Mouse (Mus musculus): ENCODE results near the gene Zfp648.

Zfp648 gene

DNA sequence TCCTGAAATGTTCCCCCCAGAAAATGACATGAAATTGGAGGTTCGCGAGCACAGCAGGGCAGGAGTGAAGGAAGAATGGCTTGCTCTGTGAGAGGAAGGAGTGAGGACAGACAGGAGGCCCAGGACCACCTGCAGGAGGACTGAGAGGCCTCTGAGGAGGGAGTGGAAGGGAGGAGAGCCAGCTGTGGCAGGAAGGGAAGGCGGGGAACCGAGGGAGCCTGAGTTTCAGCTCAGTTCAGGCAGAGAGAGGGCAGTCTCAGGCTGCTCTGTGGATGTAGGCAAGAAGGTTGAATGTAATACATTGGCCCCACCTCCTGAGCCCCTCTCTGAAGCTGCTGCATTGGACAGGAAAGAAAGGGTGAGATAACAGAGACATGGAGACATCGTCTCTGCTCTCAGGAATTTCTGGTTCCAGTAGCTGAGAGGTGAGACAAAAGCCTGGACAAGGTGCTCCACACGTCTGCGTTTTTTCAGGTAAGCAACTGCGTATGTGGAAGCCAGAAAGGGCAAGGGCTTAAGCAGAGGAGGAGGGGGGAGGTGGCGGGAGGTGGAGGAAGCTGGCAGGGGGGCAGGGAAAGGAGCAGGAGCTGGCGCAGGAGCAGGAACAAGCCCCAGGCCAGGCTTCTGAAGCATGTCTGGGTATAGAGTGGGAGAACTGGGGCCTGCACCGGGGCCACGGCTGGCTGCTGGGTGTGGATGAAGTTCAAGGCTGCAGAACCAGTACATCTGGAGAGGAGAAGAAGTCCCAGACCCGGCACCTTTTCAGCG, at the start of gene Zfp648:
Gene Zfp648 (plus strand): TSS at position 233 of the 768 bp plus-strand sequence.
- DNase-seq (ENCODE audit: low spot score in 2 of 2), result no peak

DNA sequence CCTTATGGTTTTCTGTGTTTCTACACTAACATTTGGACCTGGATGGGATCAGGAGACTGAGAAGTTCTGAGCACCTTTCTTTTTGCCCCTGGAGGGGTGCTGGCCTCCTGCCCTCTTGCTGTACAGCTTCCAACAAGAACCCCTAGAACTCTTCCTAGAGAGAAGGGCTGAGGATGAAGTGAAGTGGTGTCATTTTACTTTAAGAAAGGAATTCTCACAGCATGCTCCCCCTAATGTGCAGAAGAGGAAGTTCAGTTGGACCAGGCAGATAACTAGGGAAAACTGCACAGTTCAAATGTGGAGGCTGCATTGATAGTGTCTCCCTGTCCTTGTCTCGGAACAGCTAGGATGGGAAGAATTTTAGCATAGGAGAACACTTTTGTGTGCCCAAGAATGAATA, 48.4 kb upstream of the Zfp648 start:
- no peak for DNase-seq (ENCODE audit: low spot score in 2 of 2)

GRCm38 (mm10) chr1:154153800-154154199, 47.2 kb upstream of the Zfp648 start:
- no peak for DNase-seq (ENCODE audit: low spot score in 2 of 2)

DNA sequence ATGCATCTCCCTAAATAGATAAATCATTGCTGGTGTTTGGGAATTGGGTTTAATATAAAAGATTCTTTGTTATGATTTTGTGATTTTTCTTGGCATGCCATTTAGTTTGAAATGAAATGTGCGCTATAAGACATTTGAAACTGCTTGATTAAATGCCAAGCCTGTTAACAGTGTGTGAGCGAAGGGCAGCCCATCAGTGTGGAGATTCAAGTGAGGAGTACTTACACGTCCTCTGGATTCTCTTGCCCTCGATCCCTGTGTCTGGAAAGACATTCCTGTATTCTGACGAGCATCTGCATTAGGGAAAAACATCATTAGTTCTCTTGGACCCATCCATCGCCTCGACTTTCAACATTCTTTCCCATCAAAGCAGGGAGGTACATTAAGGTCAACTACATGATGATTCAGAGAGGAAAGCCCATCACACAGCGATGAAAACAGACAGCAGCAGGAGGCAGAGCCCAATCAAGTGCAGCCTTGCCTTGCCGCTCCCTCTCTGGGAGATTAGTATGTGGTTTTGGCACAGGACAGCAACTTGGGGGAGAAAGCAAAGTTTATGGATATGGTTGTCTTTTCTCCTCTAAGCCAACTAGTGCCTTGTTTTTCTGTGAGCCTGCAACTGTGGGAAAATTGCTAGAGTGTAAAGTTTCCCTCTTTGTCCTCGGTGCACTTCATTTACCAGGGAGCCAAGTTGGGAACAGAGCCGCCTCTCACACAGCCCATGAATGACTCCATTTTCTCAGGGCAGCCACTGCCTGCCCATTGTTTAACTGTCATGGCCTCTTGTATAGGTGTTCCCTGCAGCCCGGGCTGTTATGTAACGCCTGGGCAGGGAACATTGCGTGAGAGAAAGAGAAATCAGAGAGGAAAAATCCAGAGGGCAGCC, 44.6 kb upstream of the Zfp648 start:
- no peak for DNase-seq (ENCODE audit: low spot score in 2 of 2)

DNA sequence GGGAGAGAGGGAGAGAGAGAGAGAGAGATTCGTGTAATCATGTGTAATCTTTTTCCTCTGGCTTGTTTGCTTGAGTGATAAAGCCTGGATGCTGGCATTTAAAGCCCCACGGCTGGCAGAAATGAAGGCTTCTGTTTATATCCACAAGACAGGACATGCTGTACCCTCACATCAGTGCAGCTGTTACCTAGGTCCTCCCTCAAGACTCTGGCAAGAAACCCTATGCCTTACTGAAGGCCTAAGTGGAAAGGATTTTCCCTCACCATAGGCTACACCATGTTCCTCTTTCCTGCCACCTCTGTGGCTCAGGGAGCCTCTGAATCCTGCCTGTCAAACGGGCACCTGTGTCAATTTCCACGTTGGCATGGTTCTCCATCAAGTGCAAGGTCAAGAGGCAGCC, 43.9 kb upstream of the Zfp648 start:
- no peak for DNase-seq (ENCODE audit: low spot score in 2 of 2)

DNA sequence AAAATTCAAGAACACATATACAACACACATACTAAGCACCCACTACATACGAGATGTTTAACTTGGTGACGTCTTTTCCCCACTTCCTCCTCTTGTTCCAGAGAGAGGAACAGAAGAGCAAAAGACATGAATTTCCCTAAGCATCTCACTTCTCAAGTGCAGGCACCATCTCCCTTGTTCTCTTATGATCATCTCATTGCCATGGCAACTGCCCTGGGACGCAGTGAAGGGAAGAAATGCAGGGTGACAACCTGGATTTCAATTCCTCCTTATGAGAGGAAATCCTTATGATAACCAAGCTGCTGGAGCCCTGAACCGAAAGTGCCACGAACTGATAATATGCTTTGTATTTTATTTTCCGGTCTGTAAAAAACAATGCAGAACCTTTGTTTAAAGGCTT, 33.3 kb upstream of the Zfp648 start:
- no peak for DNase-seq (ENCODE audit: low spot score in 2 of 2)

GRCm38 (mm10) chr1:154175334-154175733, 25.7 kb upstream of the Zfp648 start:
- no peak for DNase-seq (ENCODE audit: low spot score in 2 of 2)

DNA sequence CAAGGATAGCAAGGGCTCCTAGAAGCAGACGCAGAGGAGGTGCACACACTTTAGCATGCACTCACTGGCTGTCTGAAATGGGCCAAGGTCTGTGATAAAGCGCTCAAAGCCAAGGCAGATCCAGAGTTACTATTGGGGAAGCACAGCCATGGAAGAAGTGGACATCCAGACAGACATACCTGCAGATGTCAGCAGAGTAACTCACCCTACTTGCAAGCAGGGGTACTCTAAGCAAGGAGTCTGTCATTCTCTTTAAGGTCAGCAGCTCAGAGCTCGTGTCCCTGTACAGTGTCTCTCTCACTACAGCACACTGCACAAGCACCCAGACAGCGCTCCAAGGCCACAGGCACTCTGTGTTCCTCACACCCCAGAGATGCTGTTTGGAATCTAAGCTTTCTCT, 23.2 kb upstream of the Zfp648 start:
- DNase-seq (ENCODE audit: low spot score in 2 of 2), result no peak

- no peak for DNase-seq (ENCODE audit: low spot score in 2 of 2)
Observed at GRCm38 (mm10) chr1:154178541-154179155, 22.3 kb upstream of the Zfp648 start.

DNA sequence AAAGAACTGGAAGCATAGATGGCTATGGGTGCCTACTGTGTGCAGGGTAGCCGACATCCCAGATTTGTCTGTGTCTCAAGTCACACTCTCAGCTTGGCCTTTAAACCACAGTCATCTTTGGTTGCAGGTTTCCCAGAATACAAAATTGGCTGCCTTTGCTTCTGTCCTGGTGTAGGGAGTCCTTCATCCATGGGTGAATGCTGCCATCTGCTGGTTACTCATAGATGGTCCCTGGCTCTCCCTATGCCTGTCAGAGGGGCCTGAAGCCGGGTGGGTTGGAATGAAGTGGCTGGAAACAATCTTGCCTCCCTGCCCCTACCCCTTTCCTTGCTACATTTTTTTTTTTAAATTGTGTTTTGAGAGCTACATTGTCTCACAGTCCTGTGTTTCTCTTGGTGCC, 20.0 kb upstream of the Zfp648 start:
- peak; percentile 51 to 55 for DNase-seq (ENCODE audit: low spot score in 2 of 2)

- no peak for DNase-seq (ENCODE audit: low spot score in 2 of 2)
Observed at GRCm38 (mm10) chr1:154182396-154183076, 18.5 kb upstream of the Zfp648 start.

- no peak for DNase-seq (ENCODE audit: low spot score in 2 of 2)
Observed at GRCm38 (mm10) chr1:154183077-154183751, 17.8 kb upstream of the Zfp648 start.

DNA sequence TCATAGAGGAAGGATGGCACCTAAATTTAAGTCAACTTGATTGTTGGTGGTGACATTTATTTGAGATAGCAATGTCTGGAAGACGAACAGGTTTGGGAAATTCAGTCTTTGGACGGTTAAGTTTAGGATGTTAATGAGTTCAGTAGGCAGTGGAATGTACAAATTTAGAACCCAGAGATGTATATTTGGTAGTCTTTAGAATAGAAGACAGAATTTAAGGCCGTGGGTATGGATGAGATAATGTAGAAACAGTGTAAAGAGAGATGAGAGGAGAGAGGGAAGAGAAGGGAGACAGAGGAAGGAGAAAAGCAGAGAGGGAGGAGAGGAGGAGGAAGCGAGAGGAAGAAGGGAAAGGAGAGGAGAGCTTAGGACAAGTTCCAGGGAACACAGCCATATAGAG, 12.8 kb upstream of the Zfp648 start:
- DNase-seq (ENCODE audit: low spot score in 2 of 2), result no peak

DNA sequence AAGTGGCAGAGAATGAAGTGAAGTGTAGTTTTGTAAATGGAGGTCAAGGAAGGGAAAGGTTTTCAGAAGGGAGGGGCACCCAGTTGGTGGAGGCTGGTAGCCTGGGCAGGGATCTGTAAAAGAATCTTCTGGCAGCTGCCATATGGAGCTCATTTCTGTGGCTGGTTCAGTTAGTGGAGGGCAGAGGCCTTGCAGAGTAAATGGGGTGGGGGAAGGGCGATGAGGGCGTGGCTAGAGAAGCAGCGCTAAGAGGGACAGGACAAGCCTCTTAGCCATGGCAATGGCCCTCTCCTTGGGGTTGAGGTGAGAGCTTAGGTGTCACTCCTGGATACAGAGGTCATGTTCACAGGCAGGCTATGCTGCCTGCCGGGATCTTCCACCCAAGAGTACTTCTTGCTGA, 12.4 kb upstream of the Zfp648 start:
- DNase-seq (ENCODE audit: low spot score in 2 of 2), result no peak

DNA sequence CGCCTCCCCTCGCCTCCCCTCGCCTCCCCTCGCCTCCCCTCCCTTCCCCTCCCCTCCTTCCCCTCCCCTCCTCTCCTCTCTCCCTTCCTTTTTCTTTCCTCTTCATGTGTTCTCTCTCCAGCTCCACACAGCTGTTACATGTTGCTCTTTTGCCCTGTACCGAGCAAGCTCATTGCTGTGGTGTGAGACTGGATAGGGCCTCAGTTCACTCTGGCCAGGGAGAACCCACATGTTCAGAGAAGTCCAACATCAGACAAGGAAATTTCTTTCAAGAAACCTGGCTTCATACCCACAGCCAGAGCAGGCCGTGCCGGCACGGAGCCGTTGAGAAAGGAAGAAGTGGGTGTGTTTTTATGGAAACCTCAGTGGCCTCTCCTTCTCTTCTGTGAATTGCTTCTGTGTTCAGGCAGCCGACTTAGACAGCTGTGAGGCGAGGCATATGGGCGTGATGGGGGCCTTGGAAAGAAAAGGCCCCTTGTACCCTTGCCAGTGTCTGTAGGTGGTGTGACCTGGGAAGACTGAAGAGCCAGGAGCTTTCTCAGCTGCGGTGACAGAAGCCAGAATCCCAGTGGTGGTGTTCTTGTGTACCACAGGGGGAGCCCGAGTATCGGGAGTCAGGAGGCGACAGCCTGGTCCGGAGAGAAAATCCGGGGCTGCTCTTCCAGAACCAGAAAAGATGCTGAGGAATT, 11.0 kb upstream of the Zfp648 start:
- peak; percentile 18 to 24 for DNase-seq (ENCODE audit: low spot score in 2 of 2)

DNA sequence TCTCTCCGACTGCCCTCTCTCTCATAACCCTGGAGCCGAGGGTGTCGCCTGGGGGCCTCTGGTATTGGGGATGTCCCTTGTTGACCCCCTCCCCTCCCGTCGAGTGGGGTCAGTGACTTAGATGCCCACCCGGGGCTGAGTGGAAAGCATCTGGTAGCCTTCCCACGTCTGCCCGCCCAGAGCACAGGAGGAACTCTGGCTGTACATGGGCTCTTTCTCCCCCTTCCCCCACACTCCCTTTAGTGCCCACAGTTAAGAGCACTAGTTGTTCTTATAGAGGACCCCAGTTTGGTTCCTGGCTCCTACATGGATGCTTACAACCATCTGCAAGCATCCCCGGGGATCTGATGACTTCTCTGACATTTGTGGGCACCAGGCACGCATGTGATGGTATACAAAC, 2.1 kb upstream of the Zfp648 start:
- no peak for DNase-seq (ENCODE audit: low spot score in 2 of 2)

DNA sequence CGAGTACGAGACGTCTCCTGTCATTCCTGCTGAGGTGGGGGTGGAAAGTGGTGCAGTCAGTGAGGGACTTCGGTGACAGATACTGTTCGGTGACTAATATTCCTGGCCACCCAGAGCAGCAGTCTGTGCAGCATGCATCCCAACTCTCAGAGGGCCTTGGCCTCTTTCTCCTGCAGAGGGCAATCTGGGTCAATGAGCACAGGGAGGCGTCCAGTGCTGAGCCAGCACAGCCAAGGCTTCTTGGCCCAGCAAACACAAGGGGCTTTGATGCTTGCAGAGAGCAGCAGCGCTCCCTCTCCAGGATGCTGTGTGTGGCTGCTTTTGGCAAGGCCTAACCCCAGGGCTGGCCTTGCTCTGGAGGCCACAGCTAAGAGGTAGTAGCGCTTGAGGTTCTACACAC, 1.6 kb downstream of the Zfp648 start:
- no peak for DNase-seq (ENCODE audit: low spot score in 2 of 2)

GRCm38 (mm10) chr1:154203386-154203785, 2.4 kb downstream of the Zfp648 start:
- DNase-seq (ENCODE audit: low spot score in 2 of 2), result no peak

DNA sequence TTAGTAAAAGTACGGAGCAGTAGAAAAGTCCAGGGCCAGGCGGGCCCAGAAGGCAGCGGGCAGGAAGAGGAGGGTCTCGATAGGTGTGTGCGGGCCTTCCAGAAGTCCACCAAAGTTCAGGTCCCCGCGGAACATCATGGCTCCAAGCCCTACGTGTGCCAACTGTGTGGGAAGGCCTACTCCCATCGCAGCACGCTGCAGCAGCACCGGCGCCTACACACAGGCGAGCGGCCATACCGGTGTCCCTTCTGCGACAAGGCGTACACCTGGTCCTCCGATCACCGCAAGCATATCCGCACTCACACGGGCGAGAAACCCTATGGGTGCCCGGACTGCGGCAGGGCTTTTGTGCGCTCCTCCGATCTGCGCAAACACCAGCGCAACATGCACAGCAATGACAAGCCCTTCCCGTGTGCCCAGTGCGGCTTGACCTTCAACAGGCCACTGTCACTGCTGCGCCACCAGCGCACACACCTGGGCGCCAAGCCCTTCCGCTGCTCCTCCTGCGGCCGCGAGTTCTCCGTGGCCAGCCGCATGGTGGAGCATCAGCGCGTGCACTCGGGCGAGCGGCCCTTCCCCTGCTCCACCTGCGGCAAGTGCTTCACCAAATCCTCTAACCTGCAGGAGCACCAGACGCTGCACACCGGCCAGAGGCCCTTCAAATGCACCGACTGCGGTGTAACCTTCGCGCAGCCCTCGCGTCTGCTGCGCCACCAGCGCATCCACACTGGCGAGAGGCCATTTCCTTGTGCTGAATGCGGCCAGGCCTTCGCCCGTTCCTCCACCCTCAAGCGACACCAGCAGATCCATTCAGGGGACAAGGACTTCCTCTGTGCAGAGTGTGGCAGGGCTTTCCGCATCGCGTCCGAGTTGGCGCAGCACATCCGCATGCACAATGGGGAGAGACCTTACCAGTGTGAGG, 3.9 kb downstream of the Zfp648 start:
- DNase-seq (ENCODE audit: low spot score in 2 of 2), result no peak

DNA sequence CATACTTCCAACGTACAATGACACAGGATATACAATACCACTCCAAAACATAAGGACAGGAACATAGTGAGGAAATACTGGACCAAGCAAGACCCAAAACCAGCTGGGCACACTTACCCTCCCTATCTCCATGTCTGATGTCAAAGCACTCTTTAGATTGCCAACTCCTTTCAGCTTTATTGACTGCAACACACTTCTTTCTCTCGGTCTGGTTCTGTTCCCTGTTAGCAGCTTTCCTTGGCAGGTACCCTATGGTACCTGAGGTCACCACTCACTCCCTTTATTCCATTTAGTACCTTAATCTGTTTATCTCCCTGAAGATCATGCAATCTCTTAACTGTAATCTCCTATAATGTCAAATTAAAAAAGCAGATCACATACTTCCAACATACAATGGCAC, 19.0 kb downstream of the Zfp648 start:
- DNase-seq (ENCODE audit: low spot score in 2 of 2), result no peak
